Mouse (Mus musculus) small intestine, adult 2 months (tissue): ENCODE measurements around the gene Olfr1387. TPM values are rescaled to one million over a fixed set of nuclear protein-coding genes. Genes with fewer than 3 reads are reported as not detected.
"Not testable (repeated sequence)": the region's sequence is repeated elsewhere in the genome, so short reads cannot be mapped to it uniquely, and the experiment has no call there.

ENCODE experiments used
- H3K27ac ChIP-seq: fragments of 200-500 bp; 2 replicates; pipeline ENCODE4 v1.5.1; 2012; ENCODE audit warnings: low read depth, low read length, control low read depth, inconsistent platforms; ENCODE audit not compliant: insufficient read depth
- H3K27me3 ChIP-seq: fragments of 200-500 bp; 2 replicates; pipeline ENCODE4 v1.6.1; 2012; ENCODE audit warnings: mild to moderate bottlenecking, moderate library complexity, low read length, inconsistent platforms; ENCODE audit not compliant: control insufficient read depth, insufficient read depth
- H3K36me3 ChIP-seq: fragments of 200-500 bp; 2 replicates; pipeline ENCODE4 v1.6.1; 2012; ENCODE audit warnings: mild to moderate bottlenecking, low read length, control low read depth, inconsistent platforms; ENCODE audit not compliant: control insufficient read depth, insufficient read depth
- H3K4me1 ChIP-seq: fragments of 200-500 bp; 2 replicates; pipeline ENCODE4 v1.6.1; 2012; ENCODE audit warnings: low read length, inconsistent platforms, mixed read lengths; ENCODE audit not compliant: control insufficient read depth, insufficient read depth, insufficient read length
- H3K4me3 ChIP-seq: fragments of 200-500 bp; 2 replicates; pipeline ENCODE4 v1.5.1; 2012; ENCODE audit warnings: low read depth, mild to moderate bottlenecking, control low read depth, inconsistent platforms, low read length, moderate library complexity
- CTCF ChIP-seq: fragments of 200-500 bp; IDR thresholded peaks from 2 replicates; pipeline ENCODE4 v1.5.1; 2012; ENCODE audit warnings: low read depth, mild to moderate bottlenecking, control low read depth, inconsistent platforms, low read length, moderate library complexity, mixed read lengths; ENCODE audit not compliant: insufficient replicate concordance, insufficient read length; ENCODE audit errors: extremely low read depth
- POLR2A ChIP-seq: fragments of 200-500 bp; IDR thresholded peaks from 2 replicates; pipeline ENCODE4 v1.6.1; 2012; ENCODE audit warnings: low read depth, mild to moderate bottlenecking, control low read depth, inconsistent platforms, low read length, moderate library complexity
- whole genome bisulfite sequencing: fragments of 180-500 bp; shearing (Covaris S2); methylation state at CpG from one replicate; pipeline ENCODE4 v1.1.7; 2018; 5-methylcytosine and 5-hydroxymethylcytosine counted together
- polyA plus RNA-seq: library from polyadenylated mRNA; depleted of rRNA; stranded (reverse); fragments of >200 nt; gene quantifications from 2 replicates; pipeline ENCODE4 v1.2.3, GENCODE M21; 2012; rRNA removed

Gene Olfr1387
- polyA plus RNA-seq, 1 experiment, result not detected

- Histone ChIP-seq H3K4me3 (no peak overlapping the region), H3K36me3 (no peaks in the 10 kb centered on the region), H3K4me1 (no peaks in the 10 kb centered on the region), H3K27ac (no peak overlapping the region), H3K27me3 (no peaks in the 10 kb centered on the region)
- TF ChIP-seq CTCF (no peak), POLR2A (no peak)
- WGBS, result 35% methylated on average over 4 of the region's 4 CpGs
These were observed 30.8 kb downstream of the Olfr1387 start for GRCm38 (mm10) chr11:49485973-49486372.

- 54% methylated on average over 1 of the region's 1 CpGs for WGBS
- H3K27me3 ChIP-seq, H3K27ac ChIP-seq, H3K36me3 ChIP-seq, H3K4me1 ChIP-seq, H3K4me3 ChIP-seq: not testable (repeated sequence)
These were observed 33.6 kb downstream of the Olfr1387 start, which contains the start of gene Olfr1385 for GRCm38 (mm10) chr11:49488770-49489169. TSS of gene Olfr1385 (plus strand) at chr11:49489070.

Other genes with a start within 250 kb of the Olfr1387 start
- 97.4 and 231 TPM in 2 replicates for gene Mgat1, start 211.2 kb upstream of the Olfr1387 start, polyA plus RNA-seq
- gene Olfr1393, start 177.0 kb upstream of the Olfr1387 start, polyA plus RNA-seq, result 0.10 and 0.42 TPM in 2 replicates
- gene Olfr1392, start 170.1 kb upstream of the Olfr1387 start, polyA plus RNA-seq, result 0.11 and 0.13 TPM in 2 replicates
- gene Olfr10, start 150.6 kb upstream of the Olfr1387 start, polyA plus RNA-seq, result not detected in 2 replicates
- gene Olfr1391, start 132.6 kb upstream of the Olfr1387 start, polyA plus RNA-seq, result not detected in 2 replicates
- gene Olfr1390, start 120.2 kb upstream of the Olfr1387 start, polyA plus RNA-seq, result not detected in 2 replicates
- gene Olfr1389, start 32.3 kb upstream of the Olfr1387 start, polyA plus RNA-seq, result not detected in 2 replicates
- 0.19 and 0.27 TPM in 2 replicates for gene Olfr1388, start 18.7 kb upstream of the Olfr1387 start, polyA plus RNA-seq
- gene Olfr1386, start 9.7 kb downstream of the Olfr1387 start, polyA plus RNA-seq, result not detected in 2 replicates
- not detected in 2 replicates for gene Olfr1385, start 33.7 kb downstream of the Olfr1387 start, polyA plus RNA-seq
- gene Olfr1384, start 51.4 kb downstream of the Olfr1387 start, polyA plus RNA-seq, result not detected in 2 replicates
- not detected in 2 replicates for gene Olfr1383, start 64.3 kb downstream of the Olfr1387 start, polyA plus RNA-seq
- gene Olfr1382, start 72.9 kb downstream of the Olfr1387 start, polyA plus RNA-seq, result not detected in 2 replicates
- not detected in 2 replicates for gene Olfr1381, start 88.1 kb downstream of the Olfr1387 start, polyA plus RNA-seq
- not detected in 2 replicates for gene Olfr1380, start 101.5 kb downstream of the Olfr1387 start, polyA plus RNA-seq
- gene Flt4, start 153.9 kb downstream of the Olfr1387 start, polyA plus RNA-seq, result 3.2 and 8.6 TPM in 2 replicates
- 3.4 and 19.7 TPM in 2 replicates for gene Scgb3a1, start 208.3 kb downstream of the Olfr1387 start, polyA plus RNA-seq